Mouse (Mus musculus): ENCODE measurements around the gene Glis3.

Glis3 gene

GRCm38 (mm10) chr19:28527446-28527845 lies 152.4 kb downstream of the Glis3 start:
- peak; percentile 46 for DNase-seq

- DNase-seq, result no peak
Observed at GRCm38 (mm10) chr19:28525331-28525730, 154.5 kb downstream of the Glis3 start.

- no peak for DNase-seq
Observed at GRCm38 (mm10) chr19:28522289-28522688, 157.6 kb downstream of the Glis3 start.

- DNase-seq, result peak; percentile 63
Observed at GRCm38 (mm10) chr19:28520761-28521181, 159.1 kb downstream of the Glis3 start.

GRCm38 (mm10) chr19:28520128-28520745 lies 159.6 kb downstream of the Glis3 start:
- DNase-seq, result no peak

- DNase-seq, result peak; percentile 48
Observed at GRCm38 (mm10) chr19:28519296-28519695, 160.6 kb downstream of the Glis3 start.

- no peak for DNase-seq
Observed at GRCm38 (mm10) chr19:28518846-28519245, 161.0 kb downstream of the Glis3 start.

- no peak for DNase-seq
Observed at GRCm38 (mm10) chr19:28518266-28518665, 161.6 kb downstream of the Glis3 start.

GRCm38 (mm10) chr19:28517464-28518080 lies 162.3 kb downstream of the Glis3 start:
- DNase-seq, result no peak

- no peak for DNase-seq
Observed at GRCm38 (mm10) chr19:28516487-28516886, 163.4 kb downstream of the Glis3 start.

- DNase-seq, result no peak
Observed at GRCm38 (mm10) chr19:28512475-28512874, 167.4 kb downstream of the Glis3 start.

GRCm38 (mm10) chr19:28511910-28512309 lies 168.0 kb downstream of the Glis3 start:
- DNase-seq, result no peak

GRCm38 (mm10) chr19:28505376-28505775 lies 174.5 kb downstream of the Glis3 start:
- DNase-seq, result no peak

GRCm38 (mm10) chr19:28503011-28503410 lies 176.9 kb downstream of the Glis3 start:
- DNase-seq, result no peak

GRCm38 (mm10) chr19:28500975-28501374 lies 178.9 kb downstream of the Glis3 start:
- peak; percentile 65 for DNase-seq

GRCm38 (mm10) chr19:28500505-28500904 lies 179.4 kb downstream of the Glis3 start:
- no peak for DNase-seq

- DNase-seq, result peak; percentile 35
Observed at GRCm38 (mm10) chr19:28499786-28500185, 180.1 kb downstream of the Glis3 start.

- DNase-seq, result no peak
Observed at GRCm38 (mm10) chr19:28495926-28496325, 184.0 kb downstream of the Glis3 start.

- peak; percentile 54 for DNase-seq
Observed at GRCm38 (mm10) chr19:28493605-28494260, 186.1 kb downstream of the Glis3 start.

GRCm38 (mm10) chr19:28478055-28478454 lies 201.8 kb downstream of the Glis3 start:
- DNase-seq, result no peak

- no peak for DNase-seq
Observed at GRCm38 (mm10) chr19:28477326-28477863, 202.5 kb downstream of the Glis3 start.

- DNase-seq, result no peak
Observed at GRCm38 (mm10) chr19:28473621-28474020, 206.3 kb downstream of the Glis3 start.

GRCm38 (mm10) chr19:28471144-28471543 lies 208.7 kb downstream of the Glis3 start:
- DNase-seq, result no peak

GRCm38 (mm10) chr19:28465779-28466178 lies 214.1 kb downstream of the Glis3 start:
- no peak for DNase-seq
